Mouse (Mus musculus) megakaryocyte, embryonic 14.5 days (primary cell): ENCODE measurements around the gene Ntrk2. TPM values are rescaled to one million over a fixed set of nuclear protein-coding genes. Genes with fewer than 3 reads are reported as not detected.

ENCODE experiments used
- H3K27me3 ChIP-seq: replicated peaks from 2 replicates; pipeline ENCODE3; 2012; ENCODE audit warnings: inconsistent platforms
- H3K36me3 ChIP-seq: replicated peaks from 2 replicates; pipeline ENCODE3; 2012; ENCODE audit warnings: low read length, inconsistent platforms, mixed read lengths
- H3K4me1 ChIP-seq: 2 replicates; pipeline ENCODE4 v1.6.1; 2012; ENCODE audit warnings: inconsistent platforms
- H3K4me3 ChIP-seq: replicated peaks from 2 replicates; pipeline ENCODE3; 2012; ENCODE audit warnings: moderate library complexity, mild to moderate bottlenecking, inconsistent platforms
- H3K9me3 ChIP-seq: 2 replicates; pipeline ENCODE4 v1.6.1; 2012; ENCODE audit warnings: inconsistent platforms
- FLI1 ChIP-seq: IDR thresholded peaks from 2 replicates; pipeline ENCODE4 v1.6.1; 2012; ENCODE audit warnings: low read length, inconsistent platforms, mixed read lengths
- GATA1 ChIP-seq: IDR thresholded peaks from 3 replicates; pipeline ENCODE4 v1.6.1; 2012; ENCODE audit warnings: mixed read lengths, low read length, inconsistent platforms, borderline replicate concordance
- polyA plus RNA-seq: library from polyadenylated mRNA; stranded (reverse); fragments of >175 nt; gene quantifications from 2 replicates; pipeline ENCODE4 v1.2.3, GENCODE M21; 2012; ENCODE audit warnings: low replicate concordance; ENCODE audit not compliant: insufficient read depth

Ntrk2 gene
- not detected in 2 replicates for polyA plus RNA-seq

DNA sequence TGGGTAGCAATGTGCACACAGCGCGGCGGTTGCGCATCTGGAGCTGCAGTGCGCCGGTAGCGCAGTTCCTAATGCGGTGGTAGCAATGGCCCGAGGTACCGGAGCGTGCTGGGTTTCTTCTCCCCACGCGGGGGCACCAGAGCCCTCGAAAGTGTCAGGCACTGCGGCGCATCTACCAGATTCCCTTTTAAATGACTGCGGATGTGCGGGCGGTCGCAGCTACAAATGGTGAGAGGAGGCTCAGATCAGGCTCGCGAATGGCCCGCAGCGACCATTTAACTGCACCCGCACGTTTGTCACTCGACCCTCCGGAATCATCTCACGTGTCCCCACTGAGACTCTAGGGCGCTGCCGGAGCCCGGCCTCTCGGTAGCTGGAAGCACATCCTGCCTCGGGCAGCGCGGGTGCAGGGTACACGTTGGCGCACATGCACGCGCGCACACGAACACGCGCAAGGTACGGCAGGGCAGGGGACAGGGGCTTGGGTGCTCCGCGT lies at the start of gene Ntrk2:
Ntrk2 (plus strand) TSS at position 173 of the 496 bp plus-strand sequence.
- TF ChIP-seq FLI1 (no peak), GATA1 (no peak)
- Histone ChIP-seq H3K4me3 (peak within 1 kb of the TSS; percentile 76), H3K9me3 (peaks cover 37% of the 10 kb centered on the region)

DNA sequence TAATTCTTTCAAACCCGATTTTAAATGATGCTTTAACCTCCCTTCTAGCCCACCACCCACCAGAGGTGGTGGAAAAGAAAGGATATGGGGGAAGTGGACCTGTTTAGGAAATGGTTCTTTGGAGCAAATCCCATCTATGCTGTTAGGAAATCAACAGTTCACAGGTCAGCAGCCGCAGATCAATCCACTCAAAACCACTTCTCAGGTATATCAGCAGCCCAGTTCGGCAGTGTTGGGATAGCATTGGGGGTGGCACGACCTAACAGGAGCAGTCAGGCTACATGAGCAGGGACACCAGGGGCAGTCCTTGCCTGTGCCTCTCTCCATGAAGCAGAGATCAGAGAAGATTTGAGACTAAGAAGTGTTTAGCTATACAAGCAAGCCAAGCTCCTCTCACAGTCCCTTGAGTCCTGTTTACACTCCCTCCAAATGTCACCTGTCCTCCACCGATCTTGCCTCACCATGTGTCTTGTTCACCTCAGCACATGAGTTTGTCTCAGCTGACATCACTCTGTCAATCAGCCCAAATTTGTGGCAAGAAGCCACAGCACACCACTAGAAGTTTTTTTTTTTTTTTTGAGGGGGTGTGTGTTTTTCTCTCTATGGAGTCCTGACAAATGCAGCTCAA lies 45.3 kb upstream of the Ntrk2 start:
- no peak overlapping the region for H3K4me3 ChIP-seq
- H3K9me3 ChIP-seq = peaks cover 42% of the 10 kb centered on the region
- TF ChIP-seq GATA1 = no peak
- H3K27me3 ChIP-seq = no peaks in the 10 kb centered on the region
- no peaks in the 10 kb centered on the region for H3K4me1 ChIP-seq
- no peaks in the 10 kb centered on the region for H3K36me3 ChIP-seq

More for the DNA sequence above, at the start of gene Ntrk2:
- Histone ChIP-seq H3K4me1 (peaks cover 6% of the 10 kb centered on the region; the same call in 1 of the 2 replicates), H3K27me3 (peaks cover 41% of the 10 kb centered on the region), H3K36me3 (no peaks in the 10 kb centered on the region)

DNA sequence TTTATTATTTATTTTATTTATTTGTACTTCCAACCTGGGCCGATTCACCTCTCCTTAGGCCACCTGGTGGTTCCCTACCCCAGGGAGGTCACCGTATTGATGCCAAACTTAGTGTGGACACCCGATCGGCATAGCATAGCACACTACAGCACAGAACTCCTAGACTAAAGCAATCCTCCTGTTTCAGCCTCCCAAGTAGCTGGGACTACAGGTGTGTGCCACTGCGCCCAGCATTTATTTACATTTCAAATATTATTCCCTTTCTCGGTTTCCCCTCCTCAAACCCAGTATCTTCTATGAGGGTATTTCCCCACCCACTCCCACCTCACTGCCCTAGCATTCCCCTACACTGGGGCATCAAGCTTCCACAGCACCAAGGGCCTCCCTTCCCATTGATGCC lies 38.1 kb upstream of the Ntrk2 start:
- TF ChIP-seq GATA1 (no peak), FLI1 (no peak)
- Histone ChIP-seq H3K9me3 (peaks cover 31% of the 10 kb centered on the region), H3K4me1 (no peaks in the 10 kb centered on the region), H3K36me3 (no peaks in the 10 kb centered on the region), H3K4me3 (no peak overlapping the region), H3K27me3 (no peaks in the 10 kb centered on the region)

DNA sequence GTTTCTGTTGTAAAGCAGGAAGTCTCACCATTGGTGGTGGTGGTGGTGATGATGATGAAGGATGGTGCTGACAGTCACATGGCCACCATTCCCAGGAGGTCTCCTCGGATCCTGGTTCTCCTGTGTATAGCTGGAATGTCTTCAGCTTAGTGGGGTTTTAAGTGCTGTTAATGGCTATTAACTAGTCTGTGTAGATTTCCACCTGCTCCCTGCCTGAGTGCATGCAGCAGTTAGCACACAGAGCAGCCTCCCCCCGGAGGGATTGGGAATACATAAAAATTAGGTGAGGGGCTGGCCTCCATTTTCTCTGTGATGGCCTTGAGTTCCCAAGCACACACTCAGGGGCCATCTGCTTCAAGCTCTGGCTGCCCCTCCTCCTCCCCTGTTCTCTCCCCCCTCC lies 36.9 kb upstream of the Ntrk2 start:
- Histone ChIP-seq H3K9me3 (peaks cover 26% of the 10 kb centered on the region), H3K4me3 (no peak overlapping the region), H3K36me3 (no peaks in the 10 kb centered on the region), H3K4me1 (no peaks in the 10 kb centered on the region), H3K27me3 (no peaks in the 10 kb centered on the region)
- TF ChIP-seq GATA1 = no peak
- no peak for TF ChIP-seq FLI1

DNA sequence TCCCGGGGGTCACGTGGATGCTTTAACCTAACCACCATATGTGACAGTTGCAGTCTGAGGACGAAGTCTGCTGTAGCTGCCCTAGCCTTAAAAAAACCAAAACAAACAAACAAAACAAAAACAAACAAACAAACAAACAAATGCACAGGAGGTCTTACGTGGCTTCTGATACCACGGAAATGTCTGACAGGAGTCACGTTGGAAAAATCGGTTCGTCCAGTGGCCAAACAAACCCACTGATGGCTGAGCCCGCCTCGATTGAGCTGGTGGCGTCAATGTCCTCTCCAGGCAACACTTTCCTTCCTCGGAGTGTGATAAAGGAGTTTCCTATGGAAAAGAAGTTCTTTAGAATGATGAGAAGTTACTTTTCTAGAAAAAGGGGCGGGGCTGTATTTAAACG lies 27.1 kb upstream of the Ntrk2 start:
- H3K4me1 ChIP-seq = no peaks in the 10 kb centered on the region
- H3K27me3 ChIP-seq = no peaks in the 10 kb centered on the region
- H3K36me3 ChIP-seq = no peaks in the 10 kb centered on the region
- H3K4me3 ChIP-seq = no peak overlapping the region
- TF ChIP-seq FLI1 = no peak
- no peak for TF ChIP-seq GATA1
- H3K9me3 ChIP-seq = peaks cover 43% of the 10 kb centered on the region

GRCm38 (mm10) chr13:58786476-58786875 lies 19.9 kb upstream of the Ntrk2 start:
- H3K4me1 ChIP-seq = no peaks in the 10 kb centered on the region
- H3K27me3 ChIP-seq = no peaks in the 10 kb centered on the region
- TF ChIP-seq FLI1 (no peak), GATA1 (no peak)
- H3K4me3 ChIP-seq = no peak overlapping the region
- peaks cover 29% of the 10 kb centered on the region for H3K9me3 ChIP-seq
- H3K36me3 ChIP-seq = no peaks in the 10 kb centered on the region

- no peaks in the 10 kb centered on the region for H3K36me3 ChIP-seq
- H3K27me3 ChIP-seq = no peaks in the 10 kb centered on the region
- peaks cover 32% of the 10 kb centered on the region for H3K9me3 ChIP-seq
- no peak overlapping the region for H3K4me3 ChIP-seq
- TF ChIP-seq FLI1 = no peak
- no peak for TF ChIP-seq GATA1
- H3K4me1 ChIP-seq = no peaks in the 10 kb centered on the region
Measured at GRCm38 (mm10) chr13:58790741-58791140, 15.6 kb upstream of the Ntrk2 start.

- H3K36me3 ChIP-seq = no peaks in the 10 kb centered on the region
- TF ChIP-seq GATA1 (no peak), FLI1 (no peak)
- no peaks in the 10 kb centered on the region for H3K4me1 ChIP-seq
- H3K9me3 ChIP-seq = peaks cover 43% of the 10 kb centered on the region
- H3K27me3 ChIP-seq = no peaks in the 10 kb centered on the region
- H3K4me3 ChIP-seq = no peak overlapping the region
Measured at GRCm38 (mm10) chr13:58797386-58797785, 9.0 kb upstream of the Ntrk2 start.

DNA sequence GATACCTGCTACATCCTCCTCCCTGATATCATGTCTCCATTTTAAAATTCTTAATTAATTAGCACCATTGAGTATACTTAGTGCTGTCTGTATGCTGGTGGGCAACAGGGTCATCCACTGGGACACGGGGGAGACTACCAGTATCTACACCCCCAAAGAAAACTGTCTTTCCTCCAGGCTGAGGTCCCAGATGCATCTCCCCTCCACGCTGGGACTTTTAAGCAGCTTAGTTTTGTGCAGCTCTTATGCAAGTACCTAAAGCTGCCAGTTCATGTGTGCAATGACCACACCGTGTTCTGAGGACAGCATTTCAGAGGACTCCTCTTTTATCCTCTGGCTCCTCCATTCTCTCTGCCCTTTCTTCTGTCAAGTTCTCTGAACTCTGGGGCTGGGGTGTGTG lies 5.1 kb upstream of the Ntrk2 start:
- TF ChIP-seq FLI1 = no peak
- TF ChIP-seq GATA1 = no peak
- Histone ChIP-seq H3K27me3 (peaks cover 9% of the 10 kb centered on the region), H3K4me1 (peaks cover under 1% of the 10 kb centered on the region; the same call in 1 of the 2 replicates), H3K36me3 (no peaks in the 10 kb centered on the region), H3K9me3 (peaks cover 60% of the 10 kb centered on the region), H3K4me3 (no peak overlapping the region)

DNA sequence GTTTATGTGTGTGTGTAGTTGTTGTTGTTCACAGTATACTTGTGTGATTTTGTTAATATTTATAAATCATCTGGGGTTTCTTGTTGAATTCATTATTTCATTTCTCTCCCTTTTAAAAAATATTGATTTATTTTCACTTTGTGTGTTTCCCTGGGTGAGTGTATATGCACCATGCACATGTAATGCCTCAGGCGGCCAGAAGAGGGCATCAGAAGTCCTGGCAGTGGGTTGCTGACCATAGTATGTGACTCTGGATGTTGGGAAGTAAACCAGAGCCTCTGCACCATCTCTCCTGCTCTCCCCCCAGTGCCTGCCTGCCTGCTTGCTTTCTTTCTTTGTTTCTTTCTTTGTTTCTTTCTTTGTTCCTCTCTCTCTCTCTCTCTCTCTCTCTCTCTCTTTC lies 2.5 kb upstream of the Ntrk2 start:
- H3K36me3 ChIP-seq = no peaks in the 10 kb centered on the region
- no peak overlapping the region for H3K4me3 ChIP-seq
- H3K4me1 ChIP-seq = peaks cover 6% of the 10 kb centered on the region; the same call in 1 of the 2 replicates
- H3K9me3 ChIP-seq = peaks cover 43% of the 10 kb centered on the region
- no peak for TF ChIP-seq FLI1
- no peak for TF ChIP-seq GATA1
- H3K27me3 ChIP-seq = peaks cover 35% of the 10 kb centered on the region
